Mouse (Mus musculus) ovary, postnatal 14 days (tissue): ENCODE measurements around the gene Ugt1a7c.
"Not testable (repeated sequence)": the region's sequence is repeated elsewhere in the genome, so short reads cannot be mapped to it uniquely, and the experiment has no call there.

Experiments used
- DNase-seq: peaks from one replicate; pipeline ENCODE4 v3.0.0; 2022; ENCODE audit warnings: low spot score

Ugt1a7c gene

DNA sequence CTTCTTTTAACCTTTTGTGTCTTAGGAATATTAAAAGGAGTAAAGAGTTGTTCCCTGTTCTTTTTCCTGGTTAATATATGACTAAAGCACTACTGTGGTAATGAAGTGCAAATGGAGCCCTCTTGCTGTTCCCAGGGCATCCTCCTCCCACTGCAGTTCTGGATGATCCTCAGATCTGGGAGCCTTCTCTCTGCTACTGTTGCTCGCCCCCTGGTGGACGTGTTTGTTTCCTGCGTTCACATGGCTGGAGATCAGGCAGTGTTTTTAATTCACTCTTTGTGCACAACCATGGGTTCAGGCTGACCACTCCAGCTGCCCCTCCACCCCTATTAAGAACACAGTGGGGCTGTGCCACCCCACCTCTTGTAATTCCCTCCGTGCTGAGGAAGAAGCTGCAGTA lies 25.7 kb downstream of the Ugt1a7c start:
- DNase-seq, result not testable (repeated sequence)

GRCm38 (mm10) chr1:88121521-88121920 lies 26.7 kb downstream of the Ugt1a7c start:
- not testable (repeated sequence) for DNase-seq

DNA sequence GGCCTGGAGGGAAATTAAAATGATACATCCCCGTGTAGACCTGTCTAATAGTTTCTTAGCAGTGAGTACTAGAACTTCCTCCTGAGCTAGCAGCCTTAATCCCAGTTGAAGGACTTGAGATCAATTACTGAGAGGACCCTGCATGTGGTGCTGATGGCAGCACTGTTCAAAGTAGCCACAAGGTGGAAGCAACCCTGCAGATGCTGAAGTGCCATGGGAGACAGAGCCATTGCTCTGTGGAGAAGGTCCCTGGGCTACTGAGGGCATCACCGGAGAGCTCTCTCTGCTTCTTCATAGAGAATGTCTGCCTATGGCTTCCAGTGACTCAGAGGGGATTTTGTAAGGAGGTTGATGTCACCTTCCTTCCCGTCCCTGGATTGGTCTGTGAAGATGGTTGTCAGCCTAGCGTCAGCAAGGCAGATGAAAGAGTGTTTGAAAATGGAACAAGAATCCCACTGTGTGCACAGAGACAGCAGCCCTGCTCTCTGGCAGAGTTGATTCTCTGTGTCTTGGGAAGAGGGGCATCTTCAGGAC lies 31.0 kb downstream of the Ugt1a7c start:
- not testable (repeated sequence) for DNase-seq

DNA sequence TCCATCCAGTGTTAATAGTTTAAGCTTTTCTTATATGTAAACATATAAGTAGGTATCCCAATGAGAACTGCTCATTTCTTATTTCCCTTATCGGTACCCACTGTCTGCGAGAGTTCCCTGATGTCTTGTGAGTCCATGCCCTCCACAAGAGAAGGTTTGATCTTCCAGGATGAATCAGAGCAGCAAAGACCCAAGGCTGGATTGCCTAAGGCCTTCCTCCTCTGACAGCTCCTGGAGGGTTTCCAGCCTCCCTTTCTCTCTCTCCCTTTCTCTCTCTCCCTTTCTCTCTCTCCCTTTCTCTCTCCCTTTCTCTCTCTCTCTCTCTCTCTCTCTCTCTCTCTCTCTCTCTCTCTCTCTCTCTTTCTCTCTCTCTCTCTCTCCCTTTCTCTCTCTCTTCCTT lies 34.2 kb downstream of the Ugt1a7c start:
- not testable (repeated sequence) for DNase-seq

GRCm38 (mm10) chr1:88130223-88130622 lies 35.4 kb downstream of the Ugt1a7c start:
- DNase-seq, result not testable (repeated sequence)

DNA sequence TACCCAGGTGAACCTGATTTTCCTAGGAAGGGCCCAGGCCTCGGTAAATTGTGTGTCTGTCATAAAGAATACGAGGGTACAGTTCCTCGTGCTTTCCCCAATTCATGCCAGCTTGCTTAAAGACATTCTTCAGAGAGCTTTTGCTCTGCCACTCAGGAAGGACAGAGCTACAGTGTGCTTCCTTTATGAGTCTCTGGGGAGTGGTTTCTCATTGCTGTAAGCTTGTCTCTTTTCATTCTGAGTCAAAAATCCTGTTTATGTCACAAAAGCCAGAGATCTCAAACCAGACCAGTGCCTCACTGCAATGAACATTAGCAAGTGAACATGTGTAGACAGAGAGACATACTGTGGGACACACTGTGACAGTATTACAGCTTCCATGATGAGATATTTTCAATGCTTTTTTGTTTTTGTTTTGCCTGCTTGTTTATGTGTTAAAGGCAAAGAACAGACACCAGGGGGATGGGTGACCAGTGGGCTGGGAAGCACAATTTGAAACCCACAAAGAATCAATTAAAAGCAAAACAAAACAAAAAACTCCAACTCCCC lies 39.1 kb downstream of the Ugt1a7c start:
- no peak for DNase-seq

DNA sequence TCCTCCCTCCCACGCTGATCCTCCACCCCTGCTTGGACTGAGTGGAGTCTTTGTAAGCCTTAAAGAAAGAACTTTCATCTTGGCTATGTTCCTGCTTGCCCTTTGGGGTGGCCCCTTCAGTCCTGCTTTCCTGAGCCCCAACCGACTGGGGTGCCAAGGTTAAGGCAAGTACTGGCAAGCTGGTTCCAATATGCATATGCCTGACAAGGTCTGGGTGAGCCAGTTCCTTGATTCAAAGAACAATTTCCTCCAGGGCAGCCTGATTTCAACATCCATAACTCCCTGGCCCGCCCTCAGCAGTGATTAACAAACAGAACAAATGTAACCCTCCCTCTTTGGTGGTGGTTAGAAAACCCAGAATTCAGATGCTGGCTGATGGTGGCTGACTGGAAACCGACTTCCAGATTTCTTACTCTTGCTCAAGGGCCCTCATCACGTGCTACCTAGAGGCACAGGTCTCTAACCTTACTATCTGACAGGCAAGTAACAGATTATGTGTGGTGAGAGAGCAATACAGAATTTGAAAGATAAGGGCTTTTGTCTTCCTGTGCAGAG lies 39.7 kb downstream of the Ugt1a7c start, which contains the start of gene Ugt1a6a:
Ugt1a6a (plus strand) TSS at position 353 of the 555 bp plus-strand sequence.
- DNase-seq, result not testable (repeated sequence)

- not testable (repeated sequence) for DNase-seq
Measured at GRCm38 (mm10) chr1:88135229-88135904, 40.5 kb downstream of the Ugt1a7c start.

- no peak for DNase-seq
Measured at GRCm38 (mm10) chr1:88136646-88137045, 41.8 kb downstream of the Ugt1a7c start.

DNA sequence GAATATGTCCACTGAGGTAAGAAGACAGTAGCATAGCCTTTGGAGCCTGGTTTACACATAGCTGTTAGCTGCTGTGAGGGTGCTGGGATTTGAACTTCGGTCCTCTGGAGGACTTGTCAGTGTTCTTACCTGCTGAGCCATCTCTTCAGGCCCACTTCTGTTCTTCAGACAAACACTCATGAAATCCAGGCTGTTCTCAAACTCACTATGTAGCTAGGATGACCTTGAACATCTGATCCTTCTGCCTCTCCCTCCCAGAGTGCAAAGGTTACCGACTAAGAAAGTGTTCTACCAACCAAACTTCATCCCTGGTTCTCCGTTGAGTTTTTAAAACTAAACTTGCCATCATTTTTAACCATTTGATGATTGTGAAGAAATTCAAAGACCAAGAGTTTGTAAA lies 42.4 kb downstream of the Ugt1a7c start:
- DNase-seq, result no peak

- no peak for DNase-seq
Measured at GRCm38 (mm10) chr1:88138145-88138544, 43.3 kb downstream of the Ugt1a7c start.

- DNase-seq, result not testable (repeated sequence)
Measured at GRCm38 (mm10) chr1:88140492-88140891, 45.6 kb downstream of the Ugt1a7c start.

- not testable (repeated sequence) for DNase-seq
Measured at GRCm38 (mm10) chr1:88143966-88144675, 49.3 kb downstream of the Ugt1a7c start.

- DNase-seq, result not testable (repeated sequence)
Measured at GRCm38 (mm10) chr1:88145278-88145677, 50.4 kb downstream of the Ugt1a7c start.

DNA sequence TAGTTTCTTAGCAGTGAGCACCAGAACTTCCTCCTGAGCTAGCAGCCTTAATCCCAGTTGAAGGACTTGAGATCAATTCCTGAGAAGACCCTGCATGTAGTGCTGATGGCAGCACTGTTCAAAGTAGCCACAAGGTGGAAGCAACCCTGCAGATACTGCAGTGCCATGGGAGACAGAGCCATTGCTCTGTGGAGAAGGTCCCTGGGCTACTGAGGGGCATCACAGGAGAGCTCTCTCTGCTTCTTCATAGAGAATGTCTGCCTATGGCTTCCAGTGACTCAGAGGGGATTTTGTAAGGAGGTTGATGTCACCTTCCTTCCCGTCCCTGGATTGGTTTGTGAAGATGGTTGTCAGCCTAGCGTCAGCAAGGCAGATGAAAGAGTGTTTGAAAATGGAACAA lies 55.3 kb downstream of the Ugt1a7c start:
- DNase-seq, result not testable (repeated sequence)

- DNase-seq, result no peak
Measured at GRCm38 (mm10) chr1:88158430-88158829, 63.6 kb downstream of the Ugt1a7c start.

GRCm38 (mm10) chr1:88165711-88166110 lies 70.8 kb downstream of the Ugt1a7c start, which contains the start of gene Ugt1a5:
TSS of gene Ugt1a5 (plus strand) at chr1:88166012.
- no peak for DNase-seq

DNA sequence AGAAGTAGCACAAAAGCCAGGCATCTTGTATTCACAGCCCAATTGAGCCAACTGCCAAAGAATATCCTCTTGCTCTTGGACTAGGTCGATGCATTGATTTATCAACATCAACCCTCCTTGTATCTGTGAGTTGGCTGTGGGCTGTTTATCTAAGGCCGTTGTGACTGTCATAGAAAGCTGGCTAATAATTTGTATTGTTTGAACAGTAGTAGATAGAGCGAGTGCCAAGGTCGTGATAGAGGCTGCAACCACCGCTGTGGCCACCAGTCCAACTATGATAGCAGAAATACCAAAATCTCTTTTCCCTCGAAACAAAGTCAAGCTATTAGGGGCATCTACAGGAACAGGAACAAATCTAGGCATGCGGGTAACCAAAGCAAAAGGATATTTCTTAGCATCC lies 77.3 kb downstream of the Ugt1a7c start:
- not testable (repeated sequence) for DNase-seq

DNA sequence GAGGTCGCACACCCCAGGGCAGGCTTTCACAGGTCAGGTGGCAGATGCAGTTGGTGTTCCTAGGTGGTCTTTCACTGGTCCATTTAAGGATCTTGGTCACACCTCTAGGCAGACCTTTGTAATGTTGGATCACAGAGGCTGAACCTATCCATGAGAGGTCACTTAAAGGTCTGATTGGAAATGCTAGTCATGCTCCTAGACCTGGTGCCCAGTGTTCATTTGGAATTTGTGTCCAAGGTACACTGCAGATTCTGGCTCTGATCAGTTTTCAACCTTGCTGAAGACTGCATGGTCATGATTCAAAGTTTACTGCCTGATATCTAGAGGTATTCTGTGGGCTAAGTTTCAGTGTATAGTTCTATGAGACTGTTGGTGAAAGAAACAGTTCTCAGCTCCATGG lies 84.8 kb downstream of the Ugt1a7c start:
- no peak for DNase-seq

DNA sequence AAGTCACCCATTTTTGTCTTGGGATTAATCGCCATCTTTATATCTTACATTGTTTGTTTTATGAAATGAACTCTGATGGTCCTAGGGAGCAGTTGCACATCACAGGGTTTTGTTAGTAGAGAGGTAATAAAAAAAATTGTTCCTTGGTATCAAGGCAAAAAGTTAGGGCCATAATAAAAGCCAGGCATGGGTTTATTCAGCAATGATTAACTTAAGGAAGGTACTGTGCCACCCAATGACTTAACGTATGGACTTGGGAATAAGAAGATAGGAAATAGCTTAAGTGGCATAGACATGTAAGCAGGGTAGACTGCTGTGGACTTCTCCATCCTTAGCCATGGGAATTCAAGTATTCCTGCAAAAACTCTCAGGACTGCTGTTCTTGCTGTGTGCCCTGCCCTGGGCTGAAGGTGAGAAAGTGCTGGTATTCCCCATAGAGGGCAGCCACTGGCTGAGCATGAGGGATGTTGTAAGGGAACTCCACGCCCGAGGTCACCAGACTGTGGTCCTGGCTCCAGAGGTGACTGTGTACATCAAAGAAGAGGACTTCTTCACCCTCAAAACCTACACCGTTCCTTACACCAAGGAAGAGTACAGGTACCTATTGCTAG lies 91.6 kb downstream of the Ugt1a7c start:
- DNase-seq, result no peak

GRCm38 (mm10) chr1:88192136-88192535 lies 97.3 kb downstream of the Ugt1a7c start:
- DNase-seq, result no peak

GRCm38 (mm10) chr1:88195687-88196086 lies 100.8 kb downstream of the Ugt1a7c start:
- no peak for DNase-seq
